Mouse (Mus musculus) lung, postnatal 0 days (tissue): Measurements from ENCODE around the gene Lyst. TPM values are rescaled to one million over a fixed set of nuclear protein-coding genes. Genes with fewer than 3 reads are reported as not detected.
"Not testable (repeated sequence)": the region's sequence is repeated elsewhere in the genome, so short reads cannot be mapped to it uniquely, and the experiment has no call there.

Experiments
- ATAC-seq: fragments of 200-750 bp; cut with Nextera tagmentation; 2 replicates; pipeline ENCODE4 v1.8.0; 2017; ENCODE audit warnings: moderate library complexity
- DNase-seq: peaks from one replicate; pipeline ENCODE4 v3.0.0-alpha.2; 2016; ENCODE audit warnings: low spot score
- H3K27ac ChIP-seq: fragments of 300-500 bp; sonication (generic); 2 replicates; pipeline ENCODE4 v1.5.1; 2014; ENCODE audit warnings: antibody characterized with exemption, mild to moderate bottlenecking, low read length, mixed read lengths
- H3K27me3 ChIP-seq: fragments of 300-500 bp; sonication (generic); replicated peaks from 2 replicates; pipeline ENCODE4 v1.6.1; 2014; ENCODE audit warnings: low read length, mixed read lengths; ENCODE audit not compliant: insufficient read depth
- H3K36me3 ChIP-seq: fragments of 300-500 bp; sonication (generic); 2 replicates; pipeline ENCODE4 v1.6.1; 2014; ENCODE audit warnings: low read length, mixed read lengths; ENCODE audit not compliant: insufficient read depth
- H3K4me1 ChIP-seq: fragments of 300-500 bp; sonication (generic); 2 replicates; pipeline ENCODE4 v1.6.1; 2014; ENCODE audit warnings: antibody characterized with exemption, low read depth, low read length, mixed read lengths; ENCODE audit not compliant: insufficient read depth
- H3K4me2 ChIP-seq: fragments of 300-500 bp; sonication (generic); replicated peaks from 2 replicates; pipeline ENCODE4 v1.6.1; 2014; ENCODE audit warnings: low read depth, mild to moderate bottlenecking, low read length, moderate library complexity, mixed read lengths
- H3K4me3 ChIP-seq: fragments of 300-500 bp; sonication (generic); 2 replicates; pipeline ENCODE4 v1.5.1; 2014; ENCODE audit warnings: low read depth, low read length
- H3K9ac ChIP-seq: fragments of 300-500 bp; sonication (generic); replicated peaks from 2 replicates; pipeline ENCODE4 v1.6.1; 2014; ENCODE audit warnings: low read depth, mild to moderate bottlenecking
- H3K9me3 ChIP-seq: fragments of 300-500 bp; sonication (generic); 2 replicates; pipeline ENCODE4 v1.6.1; 2016; ENCODE audit warnings: low read length, mixed read lengths
- CTCF ChIP-seq: IDR thresholded peaks from 2 replicates; pipeline ENCODE4 v1.5.1; 2016; ENCODE audit warnings: antibody characterized with exemption, mild to moderate bottlenecking
- EP300 ChIP-seq: IDR thresholded peaks from 2 replicates; pipeline ENCODE4 v1.6.1; 2016; ENCODE audit warnings: antibody characterized with exemption, mild to moderate bottlenecking, control low read depth
- WGBS: fragments of 180-500 bp; shearing (Covaris S2); extraction: QIAGEN DNeasy Blood & Tissue Kit; methylation state at CpG from one replicate; pipeline ENCODE4 v1.1.7; 2014; 5-methylcytosine and 5-hydroxymethylcytosine counted together
- polyA plus RNA-seq: library from polyadenylated mRNA; unstranded; fragments of >200 nt; fragmentation: Nextera tagmentation; extraction: Ambion mirVana; gene quantifications from 2 replicates; pipeline ENCODE4 v1.2.1, GENCODE M21; 2015

Gene Lyst
- polyA plus RNA-seq, 1 experiment from 2014 or later = 7.1 TPM

DNA sequence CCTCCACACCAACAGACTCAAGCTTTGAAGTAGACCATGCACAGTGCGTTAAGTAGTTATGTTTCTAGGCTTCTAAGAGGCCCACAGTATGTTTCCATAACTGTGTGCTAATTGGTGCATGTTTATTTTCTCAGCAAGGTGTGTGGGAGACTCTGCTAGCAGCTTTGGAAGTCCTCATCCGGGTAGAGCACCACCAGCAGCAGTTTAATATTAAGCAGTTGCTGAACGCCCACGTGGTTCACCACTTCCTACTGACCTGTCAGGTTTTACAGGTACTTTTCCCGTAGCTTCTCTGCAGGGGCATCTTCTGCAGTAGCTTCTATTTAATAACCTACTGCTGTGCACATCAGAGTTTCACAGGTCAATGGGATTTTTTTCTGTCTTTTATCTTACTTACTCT is 80.5 kb downstream of the Lyst start:
- Histone ChIP-seq H3K9me3 (no peaks in the 10 kb centered on the region), H3K4me1 (no peaks in the 10 kb centered on the region), H3K36me3 (peaks cover 7% of the 10 kb centered on the region; the same call in 1 of the 2 replicates), H3K27me3 (no peaks in the 10 kb centered on the region), H3K4me3 (no peak overlapping the region), H3K27ac (no peak overlapping the region), H3K4me2 (no peak overlapping the region), H3K9ac (no peak overlapping the region)
- WGBS = 46% methylated on average over 5 of the region's 5 CpGs
- TF ChIP-seq EP300 (no peak), CTCF (no peak)
- ATAC-seq = no peak
- DNase-seq = no peak

DNA sequence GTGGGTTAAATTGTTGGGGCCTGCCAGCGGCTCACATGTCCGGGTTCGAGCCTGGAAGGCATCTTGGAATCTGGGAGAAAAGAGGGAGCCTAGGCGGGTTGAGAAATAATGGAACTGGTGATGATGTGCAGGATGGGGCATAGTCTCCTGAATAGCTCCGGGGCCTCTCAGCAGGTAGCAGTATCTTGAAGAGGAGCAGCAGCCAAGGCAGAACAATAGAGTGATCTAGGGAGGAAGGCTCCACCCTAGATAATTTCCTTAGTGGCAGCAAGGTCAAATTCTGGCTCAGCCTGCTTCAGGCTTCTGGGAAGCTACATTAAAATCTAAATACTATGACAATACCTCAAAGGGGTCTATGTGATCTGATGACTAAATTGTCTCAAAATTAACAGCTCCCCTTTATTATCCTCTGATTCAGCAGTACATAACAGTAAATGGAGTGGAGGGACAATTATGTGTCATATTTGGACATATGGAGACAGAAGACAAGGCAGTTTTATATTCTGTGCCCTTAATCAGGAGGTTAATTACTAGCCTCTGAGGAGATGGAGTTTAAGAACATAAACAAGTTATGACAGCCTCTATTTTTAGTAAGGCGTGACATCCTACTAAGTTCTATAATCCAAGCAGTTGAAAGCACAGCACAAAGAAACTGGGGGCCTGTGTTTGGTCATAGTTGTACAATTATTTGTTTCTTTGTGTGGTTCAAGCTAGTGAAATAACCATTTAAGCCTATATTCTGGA is 81.6 kb downstream of the Lyst start:
- WGBS = 59% methylated on average over 6 of the region's 6 CpGs

DNA sequence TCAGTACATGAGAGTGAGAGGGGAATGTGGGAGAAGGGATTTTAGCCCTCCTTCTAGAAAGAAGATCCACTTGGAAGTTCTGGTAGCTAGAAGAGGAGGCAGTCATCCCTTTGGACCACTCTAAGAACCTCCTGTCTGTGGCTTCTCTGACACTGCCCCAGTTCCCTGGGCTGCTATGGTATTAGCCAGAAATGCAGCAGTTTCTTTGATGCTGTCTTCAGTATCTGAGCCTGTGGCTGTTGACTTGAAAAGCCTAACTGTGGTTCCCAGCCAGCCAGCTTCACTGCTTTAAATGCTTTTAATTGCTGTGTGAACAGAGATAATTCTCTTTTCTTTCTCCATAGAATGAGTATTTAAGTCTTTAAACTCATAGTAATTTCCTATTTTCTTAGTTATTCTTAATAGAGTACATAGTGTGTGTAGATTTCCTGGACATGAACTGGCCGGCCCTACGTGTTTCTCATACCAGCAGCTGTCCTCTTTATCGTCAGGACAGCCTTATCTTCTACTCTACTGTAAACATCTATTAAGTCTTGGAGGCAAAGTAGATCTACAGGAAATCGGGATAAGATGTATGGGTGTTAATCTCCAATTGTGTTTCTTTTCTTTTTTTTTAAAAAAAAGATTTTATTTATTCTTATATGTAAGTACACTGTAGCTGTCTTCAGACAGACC is 84.6 kb downstream of the Lyst start:
- no peak overlapping the region for H3K27ac ChIP-seq
- H3K9ac ChIP-seq = no peak overlapping the region
- DNase-seq = no peak
- H3K4me3 ChIP-seq = no peak overlapping the region
- no peak for ATAC-seq
- H3K9me3 ChIP-seq = no peaks in the 10 kb centered on the region
- H3K4me2 ChIP-seq = no peak overlapping the region
- H3K36me3 ChIP-seq = peaks cover 20% of the 10 kb centered on the region; the same call in 1 of the 2 replicates
- no peaks in the 10 kb centered on the region for H3K4me1 ChIP-seq
- H3K27me3 ChIP-seq = no peaks in the 10 kb centered on the region
- TF ChIP-seq EP300 (0 out of 2 replicates have a peak, but pooled peaks have one; percentile 11), CTCF (no peak)
- WGBS = 43% methylated on average over 4 of the region's 4 CpGs

More for the DNA sequence above, 81.6 kb downstream of the Lyst start:
- TF ChIP-seq CTCF (no peak), EP300 (peak; percentile 63)
- DNase-seq (peak; percentile 35), ATAC-seq (peak; percentile 71)
- Histone ChIP-seq H3K36me3 (peaks cover 7% of the 10 kb centered on the region; the same call in 1 of the 2 replicates), H3K9ac (no peak overlapping the region), H3K4me3 (no peak overlapping the region), H3K4me2 (no peak overlapping the region), H3K9me3 (no peaks in the 10 kb centered on the region), H3K4me1 (no peaks in the 10 kb centered on the region), H3K27me3 (no peaks in the 10 kb centered on the region), H3K27ac (peak overlapping the region; percentile 27; the same call in 1 of the 2 replicates)

DNA sequence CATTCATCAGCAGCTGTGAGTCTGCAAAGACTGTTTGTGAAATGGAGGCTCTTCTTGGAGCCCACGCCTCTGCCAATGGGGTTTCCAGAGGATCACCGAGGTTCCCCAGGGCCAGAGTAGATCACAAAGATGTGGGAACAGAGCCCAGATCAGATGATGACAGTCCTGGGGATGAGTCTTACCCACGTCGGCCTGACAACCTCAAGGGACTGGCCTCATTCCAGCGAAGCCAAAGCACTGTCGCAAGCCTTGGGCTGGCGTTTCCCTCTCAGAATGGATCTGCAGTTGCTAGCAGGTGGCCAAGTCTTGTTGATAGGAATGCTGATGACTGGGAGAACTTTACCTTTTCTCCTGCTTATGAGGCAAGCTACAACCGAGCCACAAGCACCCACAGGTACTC is 87.7 kb downstream of the Lyst start:
- ATAC-seq = no peak
- no peak overlapping the region for H3K4me2 ChIP-seq

DNA sequence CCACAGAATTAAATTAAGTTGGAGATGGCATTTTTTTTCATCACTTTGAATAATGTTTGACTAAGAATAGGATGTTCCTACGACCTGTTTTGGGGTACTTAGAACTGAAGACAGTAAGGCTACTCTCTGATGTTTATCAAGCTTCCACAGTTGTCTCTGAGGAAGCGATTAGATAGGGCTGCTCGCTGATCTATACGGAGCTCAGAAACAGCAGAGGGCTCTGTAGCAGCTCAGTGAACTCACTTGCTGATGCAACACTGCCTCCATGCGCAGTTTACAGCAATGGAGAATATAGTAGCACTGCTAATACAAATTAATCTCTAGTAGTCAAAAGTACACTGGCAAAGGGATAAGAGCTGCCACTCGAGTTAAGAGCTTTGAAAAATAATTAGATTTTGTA is 91.4 kb downstream of the Lyst start:
- 51% methylated on average over 6 of the region's 6 CpGs for WGBS
- Histone ChIP-seq H3K4me3 (no peak overlapping the region), H3K27me3 (no peaks in the 10 kb centered on the region), H3K4me1 (no peaks in the 10 kb centered on the region), H3K9ac (no peak overlapping the region), H3K4me2 (no peak overlapping the region), H3K9me3 (no peaks in the 10 kb centered on the region), H3K36me3 (peaks cover 21% of the 10 kb centered on the region), H3K27ac (no peak overlapping the region)
- TF ChIP-seq EP300 (no peak), CTCF (peak; percentile 17)
- DNase-seq = no peak
- no peak for ATAC-seq

More for the DNA sequence above, 87.7 kb downstream of the Lyst start:
- TF ChIP-seq EP300 (no peak), CTCF (no peak)
- no peak overlapping the region for H3K4me3 ChIP-seq
- H3K27me3 ChIP-seq = no peaks in the 10 kb centered on the region
- H3K27ac ChIP-seq = no peak overlapping the region
- H3K9ac ChIP-seq = no peak overlapping the region
- 70% methylated on average over 8 of the region's 8 CpGs for WGBS
- DNase-seq = no peak
- no peaks in the 10 kb centered on the region for H3K9me3 ChIP-seq
- H3K4me1 ChIP-seq = no peaks in the 10 kb centered on the region
- peaks cover 18% of the 10 kb centered on the region; the same call in 1 of the 2 replicates for H3K36me3 ChIP-seq

DNA sequence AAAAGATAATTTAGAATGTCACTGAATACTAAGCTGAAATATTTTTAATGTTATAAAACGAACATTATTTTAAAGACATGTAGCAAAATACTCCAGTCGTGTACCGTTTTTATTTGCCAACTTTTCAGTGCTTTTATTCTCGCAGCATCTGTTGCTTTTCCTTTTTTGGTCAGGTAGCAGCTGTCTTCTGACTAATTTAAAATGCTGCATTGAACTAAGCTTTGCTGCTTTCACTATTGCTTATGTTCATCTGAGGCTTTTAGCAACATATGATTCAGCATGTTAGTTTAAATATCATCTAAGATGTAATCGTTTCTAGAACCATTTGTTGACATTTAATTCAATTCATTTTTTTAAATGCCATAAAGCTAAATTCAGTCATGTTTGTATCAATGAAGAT is 113.3 kb downstream of the Lyst start:
- no peak for DNase-seq
- TF ChIP-seq CTCF = no peak
- no peak for TF ChIP-seq EP300
- WGBS = 78% methylated on average over 5 of the region's 5 CpGs
- Histone ChIP-seq H3K4me2 (no peak overlapping the region), H3K27me3 (no peaks in the 10 kb centered on the region), H3K4me3 (no peak overlapping the region), H3K36me3 (peaks cover 12% of the 10 kb centered on the region), H3K9ac (no peak overlapping the region), H3K27ac (no peak overlapping the region), H3K4me1 (no peaks in the 10 kb centered on the region), H3K9me3 (no peaks in the 10 kb centered on the region)
- ATAC-seq = no peak

DNA sequence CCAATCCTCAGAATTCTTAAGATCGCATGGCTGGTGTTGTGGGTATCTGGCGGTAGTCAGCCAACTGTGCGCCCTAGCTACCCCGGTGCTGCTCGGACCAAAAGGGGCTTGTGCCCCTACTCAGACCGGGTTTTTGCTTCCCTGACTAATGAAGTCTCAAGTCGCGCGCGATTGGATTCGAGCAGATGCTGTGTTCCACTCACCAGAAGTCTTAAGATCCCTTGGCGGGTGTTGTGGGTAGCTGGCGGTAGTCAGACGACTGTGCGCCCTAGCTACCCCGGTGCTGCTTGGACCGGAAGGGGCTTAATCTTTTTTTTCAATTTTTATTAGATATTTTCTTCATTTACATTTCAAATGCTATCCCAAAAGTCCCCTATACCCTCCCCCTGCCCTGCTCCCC is 131.2 kb downstream of the Lyst start:
- DNase-seq, H3K36me3 ChIP-seq, H3K27me3 ChIP-seq, H3K4me3 ChIP-seq, H3K4me1 ChIP-seq, H3K9ac ChIP-seq, H3K9me3 ChIP-seq, H3K27ac ChIP-seq, H3K4me2 ChIP-seq, ATAC-seq: not testable (repeated sequence)
- WGBS = 90% methylated on average over 15 of the region's 17 CpGs
